Mouse (Mus musculus) E14TG2a.4 (cell line): ENCODE measurements around the gene 4933405O20Rik.

Experiments used
- CTCF ChIP-seq: conservative IDR thresholded peaks from 2 replicates; pipeline ENCODE4 v1.5.1; 2014; ENCODE audit warnings: low read length
- POU5F1 ChIP-seq: IDR thresholded peaks from 2 replicates; pipeline ENCODE4 v1.6.1; 2014; ENCODE audit warnings: low read length, borderline replicate concordance

DNA sequence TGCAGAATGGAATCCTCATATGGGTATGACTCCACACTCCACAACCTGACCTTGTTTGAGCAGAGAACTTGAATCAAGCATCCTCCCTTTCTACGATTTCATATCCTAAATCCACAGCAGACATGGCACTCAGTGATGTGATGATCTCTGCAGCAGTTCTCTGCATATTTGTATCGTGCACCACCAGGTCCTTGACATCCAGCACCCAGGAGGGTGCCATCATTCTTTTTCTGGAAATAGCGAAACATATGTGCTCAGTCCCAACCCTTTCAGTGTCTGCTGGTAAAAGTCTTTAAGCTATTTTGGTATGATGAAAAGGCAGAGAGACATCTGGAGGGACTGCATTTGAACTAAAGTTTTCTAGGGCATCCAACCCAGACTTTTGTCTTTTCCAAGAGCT, 36.3 kb upstream of the 4933405O20Rik start:
- TF ChIP-seq CTCF = no peak
- TF ChIP-seq POU5F1 = no peak
